ENCODE assay signal across 8 mouse cellular contexts in genomic region chr19:38053227-38054041, GRCm38 (mm10). TPM values are rescaled to one million over a fixed set of nuclear protein-coding genes. Genes with fewer than 3 reads are reported as not detected.
DNase-seq lines count a peak whose midpoint lies in the region; ATAC-seq lines count a peak whose summit lies in the region.

No protein-coding gene starts in this region.

- intact Hi-C loops in left cerebral cortex, postnatal 36 days (cut with DNase I) = loop anchor here (1.0 to 10.0 kb wide), 2 partner anchors 98 to 301 kb away; no protein-coding TSS in a partner anchor

- no peak for ATAC-seq in limb, embryonic 12.5 days (ENCODE audit: insufficient number of reproducible peaks, insufficient read depth, low FRiP score, low TSS enrichment, low read depth)

- WGBS in forebrain, embryonic 10.5 days = 33% methylated on average over 8 of the region's 8 CpGs
- WGBS in limb, embryonic 12.5 days = 31% methylated on average over 8 of the region's 8 CpGs

- peak overlapping the region; percentile 81 for H3K4me3 ChIP-seq in forebrain, embryonic 10.5 days
- peak overlapping the region; percentile 59 for H3K4me3 ChIP-seq in limb, embryonic 12.5 days (replicated peaks)

- peaks cover 18% of the 10 kb centered on the region for H3K36me3 ChIP-seq in forebrain, embryonic 10.5 days (replicated peaks)
- H3K36me3 ChIP-seq in limb, embryonic 12.5 days = peaks cover 5% of the 10 kb centered on the region; the same call in 1 of the 2 replicates

- H3K9ac ChIP-seq in limb, embryonic 12.5 days (replicated peaks) = no peak overlapping the region

- peak; percentile 10 for DNase-seq in left cerebral cortex, adult 11 months (ENCODE audit: low spot score)
- DNase-seq in left cerebral cortex, postnatal 36 days (ENCODE audit: low spot score in 2 of 2) = no peak
- peak; percentile 65 for DNase-seq in R1 (ENCODE audit: low read depth, low spot score)
- DNase-seq in forebrain, embryonic 10.5 days (ENCODE audit: extremely low spot score, low spot score) = no peak
- DNase-seq in retina, embryonic 14.5 days (ENCODE audit: low spot score) = peak; percentile 65
- DNase-seq in urinary bladder, adult 2 months (ENCODE audit: low spot score) = no peak
- no peak for DNase-seq in testis, postnatal 14 days (ENCODE audit: low spot score)

- H3K9me3 ChIP-seq in forebrain, embryonic 10.5 days = no peaks in the 10 kb centered on the region
- no peaks in the 10 kb centered on the region for H3K9me3 ChIP-seq in limb, embryonic 12.5 days

- peak overlapping the region; percentile 78 for H3K4me2 ChIP-seq in limb, embryonic 12.5 days

- H3K27me3 ChIP-seq in forebrain, embryonic 10.5 days (ENCODE audit: poor library complexity, severe bottlenecking) = 0 out of 2 replicates have a peak, but pooled peaks cover 5% of the 10 kb centered on the region
- H3K27me3 ChIP-seq in limb, embryonic 12.5 days = no peaks in the 10 kb centered on the region

- peak overlapping the region; percentile 95; the same call in 1 of the 2 replicates for H3K27ac ChIP-seq in forebrain, embryonic 10.5 days
- H3K27ac ChIP-seq in limb, embryonic 12.5 days = no peak overlapping the region; the same call in 1 of the 2 replicates

- peaks cover 25% of the 10 kb centered on the region for H3K4me1 ChIP-seq in forebrain, embryonic 10.5 days
- peaks cover 23% of the 10 kb centered on the region for H3K4me1 ChIP-seq in limb, embryonic 12.5 days (replicated peaks)

RNA-seq across cellular contexts. Expression of gene Cep55, which starts 1.4 kb away (rescaled TPM):
- under 1 TPM; 0.12 to 0.39 TPM for total RNA-seq in left cerebral cortex, postnatal 36 days (2021)
- 43.8 and 45.5 TPM in 2 replicates for polyA plus RNA-seq in forebrain, embryonic 10.5 days (2016; fragmentation: Nextera tagmentation; extraction: Ambion mirVana)
- polyA plus RNA-seq in limb, embryonic 12.5 days (2016; fragmentation: Nextera tagmentation; extraction: Ambion mirVana) = 27.5 and 28.7 TPM in 2 replicates
- polyA plus RNA-seq in urinary bladder, adult 2 months (2012; rRNA removed) = 1.8 and 2.1 TPM in 2 replicates

RNA-seq across cellular contexts. Expression of gene Myof, which starts 10.1 kb away (rescaled TPM):
- total RNA-seq in left cerebral cortex, postnatal 36 days (2021) = 1 to 10 TPM; 3.5 to 7.6 TPM
- polyA plus RNA-seq in forebrain, embryonic 10.5 days (2016; fragmentation: Nextera tagmentation; extraction: Ambion mirVana) = 1.9 and 2.3 TPM in 2 replicates
- polyA plus RNA-seq in limb, embryonic 12.5 days (2016; fragmentation: Nextera tagmentation; extraction: Ambion mirVana) = 6.2 and 8.0 TPM in 2 replicates
- 377 and 428 TPM in 2 replicates for polyA plus RNA-seq in urinary bladder, adult 2 months (2012; rRNA removed)

RNA-seq across cellular contexts. Expression of gene Ffar4, which starts 43.4 kb away (rescaled TPM):
- not detected for total RNA-seq in left cerebral cortex, postnatal 36 days (2021)
- polyA plus RNA-seq in forebrain, embryonic 10.5 days (2016; fragmentation: Nextera tagmentation; extraction: Ambion mirVana) = 0.11 TPM in 1 of 2 replicates, not detected in the other
- polyA plus RNA-seq in limb, embryonic 12.5 days (2016; fragmentation: Nextera tagmentation; extraction: Ambion mirVana) = 0.15 TPM in 2 replicates
- polyA plus RNA-seq in urinary bladder, adult 2 months (2012; rRNA removed) = 1.0 and 1.9 TPM in 2 replicates

Comparison
In these comparisons a context has a peak if more than half of its experiments do, and no peak if none do; other contexts are left out.
1. DNase-seq: peak in left cerebral cortex, adult 11 months (single experiment), R1 (single experiment) and retina, embryonic 14.5 days (single experiment); none in left cerebral cortex, postnatal 36 days (0 of 2), forebrain, embryonic 10.5 days (single experiment), urinary bladder, adult 2 months (single experiment) and testis, postnatal 14 days (single experiment).
2. RNA of gene Myof, which starts 10.1 kb away (polyA plus RNA-seq): 377 to 428 TPM in urinary bladder, adult 2 months; 6.2 to 8.0 TPM in limb, embryonic 12.5 days and 1.9 to 2.3 TPM in forebrain, embryonic 10.5 days; every median in the first group is over 10 times any median in the second.